Mouse (Mus musculus): Measurements from ENCODE around the gene Esf1. TPM values are rescaled to one million over a fixed set of nuclear protein-coding genes. Genes with fewer than 3 reads are reported as not detected.
"Not testable (repeated sequence)": the region's sequence is repeated elsewhere in the genome, so short reads cannot be mapped to it uniquely, and the experiment has no call there.

Gene Esf1
- polyA plus RNA-seq, 1 experiment from 2014 or later, result 20.4 TPM

- no peak overlapping the region for H3K27ac ChIP-seq (ENCODE audit: poor library complexity, severe bottlenecking)
- 72% methylated on average over 3 of the region's 3 CpGs for WGBS
- no peaks in the 10 kb centered on the region for H3K9me3 ChIP-seq (replicated peaks)
- no peak overlapping the region for H3K4me2 ChIP-seq
- H3K36me3 ChIP-seq, result peaks cover 38% of the 10 kb centered on the region
- no peaks in the 10 kb centered on the region for H3K4me1 ChIP-seq (replicated peaks)
- H3K9ac ChIP-seq, result no peak overlapping the region
- no peaks in the 10 kb centered on the region for H3K27me3 ChIP-seq (replicated peaks)
- H3K4me3 ChIP-seq, result no peak overlapping the region
- no peak for ATAC-seq (ENCODE audit: insufficient number of reproducible peaks, low FRiP score)
These were observed 11.1 kb downstream of the Esf1 start for GRCm38 (mm10) chr2:140159186-140159730.

DNA sequence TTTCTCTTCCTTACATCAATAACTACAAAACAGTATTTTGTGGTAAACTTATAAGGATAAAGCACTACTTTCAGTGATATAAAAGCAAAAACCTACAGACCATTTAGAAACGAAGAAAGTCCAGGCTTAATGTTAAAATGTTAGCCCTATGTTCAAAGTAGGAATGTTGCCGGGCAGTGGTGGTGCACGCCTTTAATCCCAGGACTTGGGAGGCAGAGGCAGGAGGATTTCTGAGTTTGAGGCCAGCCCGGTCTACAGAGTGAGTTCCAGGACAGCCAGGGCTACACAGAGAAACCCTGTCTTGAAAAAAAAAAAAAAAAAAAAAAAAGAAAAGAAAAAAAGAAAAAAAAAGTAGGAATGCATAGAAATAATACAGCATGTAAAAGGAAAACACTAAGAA, 18.6 kb downstream of the Esf1 start, which contains the start of gene Gm17374:
Gene Gm17374, plus strand, starts transcription at position 301 of the 400 bp plus-strand sequence.
- not testable (repeated sequence) for H3K9me3 ChIP-seq (replicated peaks); ATAC-seq (ENCODE audit: insufficient number of reproducible peaks, low FRiP score); H3K9ac ChIP-seq; H3K27ac ChIP-seq (ENCODE audit: poor library complexity, severe bottlenecking); H3K4me1 ChIP-seq (replicated peaks); H3K4me3 ChIP-seq; H3K4me2 ChIP-seq; H3K27me3 ChIP-seq (replicated peaks)
- H3K36me3 ChIP-seq, result peaks cover 39% of the 10 kb centered on the region
- WGBS, result 90% methylated on average over 4 of the region's 4 CpGs

DNA sequence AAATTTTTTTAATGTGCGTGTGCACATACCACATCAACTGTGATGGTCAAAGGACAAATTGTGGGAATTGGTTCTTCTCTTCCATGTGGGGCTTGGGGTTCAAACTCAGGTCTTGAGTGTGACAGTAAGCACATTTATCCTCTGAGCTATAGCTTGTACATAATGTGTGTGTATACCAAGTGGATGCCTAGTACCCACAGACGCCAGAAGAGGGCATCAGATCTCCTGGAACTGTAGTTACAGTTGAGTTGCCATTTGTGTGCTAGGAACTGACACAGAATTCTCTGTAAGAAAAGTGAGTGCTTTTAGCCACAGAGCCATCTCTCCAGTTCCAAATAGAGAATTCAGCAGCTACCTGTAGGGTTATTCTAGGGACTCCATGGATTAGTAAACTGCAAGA, 44.8 kb downstream of the Esf1 start:
- Histone ChIP-seq H3K4me2 (no peak overlapping the region), H3K27ac (ENCODE audit: poor library complexity, severe bottlenecking) (no peak overlapping the region), H3K27me3 (replicated peaks) (no peaks in the 10 kb centered on the region), H3K9me3 (replicated peaks) (no peaks in the 10 kb centered on the region), H3K36me3 (peaks cover 69% of the 10 kb centered on the region), H3K4me3 (no peak overlapping the region), H3K4me1 (replicated peaks) (no peaks in the 10 kb centered on the region), H3K9ac (no peak overlapping the region)
- WGBS, result 83% methylated on average over 2 of the region's 2 CpGs
- no peak for ATAC-seq (ENCODE audit: insufficient number of reproducible peaks, low FRiP score)

DNA sequence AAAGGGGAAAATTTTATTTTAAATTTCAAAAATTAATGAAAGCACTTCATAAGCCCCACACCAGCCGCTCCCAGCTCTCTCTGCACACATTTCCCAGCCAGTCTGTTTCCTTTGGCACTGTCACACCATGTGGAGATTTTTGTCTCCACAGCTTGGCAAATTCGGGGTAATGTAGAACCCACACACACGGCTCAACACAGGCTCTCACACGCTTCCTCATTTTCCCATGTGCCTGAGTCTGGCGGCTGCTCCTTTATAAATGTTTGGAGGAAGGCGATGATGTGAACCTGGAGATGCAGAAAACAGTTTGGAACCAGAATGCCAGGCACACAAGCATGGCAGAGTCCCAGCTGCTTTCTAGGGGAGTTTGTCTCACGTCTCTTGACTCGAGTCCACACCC, 56.5 kb downstream of the Esf1 start:
- Histone ChIP-seq H3K9ac (no peak overlapping the region), H3K27me3 (replicated peaks) (no peaks in the 10 kb centered on the region), H3K4me1 (replicated peaks) (no peaks in the 10 kb centered on the region), H3K4me2 (no peak overlapping the region), H3K36me3 (no peaks in the 10 kb centered on the region), H3K4me3 (no peak overlapping the region), H3K27ac (ENCODE audit: poor library complexity, severe bottlenecking) (no peak overlapping the region), H3K9me3 (replicated peaks) (no peaks in the 10 kb centered on the region)
- no peak for ATAC-seq (ENCODE audit: insufficient number of reproducible peaks, low FRiP score)
- WGBS, result 88% methylated on average over 8 of the region's 8 CpGs

GRCm38 (mm10) chr2:140108945-140109344, 61.4 kb downstream of the Esf1 start:
- no peak for ATAC-seq (ENCODE audit: insufficient number of reproducible peaks, low FRiP score)
- Histone ChIP-seq H3K4me1 (replicated peaks) (no peaks in the 10 kb centered on the region), H3K27me3 (replicated peaks) (no peaks in the 10 kb centered on the region), H3K9ac (no peak overlapping the region), H3K4me2 (no peak overlapping the region), H3K27ac (ENCODE audit: poor library complexity, severe bottlenecking) (no peak overlapping the region), H3K36me3 (no peaks in the 10 kb centered on the region), H3K4me3 (no peak overlapping the region), H3K9me3 (replicated peaks) (no peaks in the 10 kb centered on the region)
- 32% methylated on average over 1 of the region's 1 CpGs for WGBS

DNA sequence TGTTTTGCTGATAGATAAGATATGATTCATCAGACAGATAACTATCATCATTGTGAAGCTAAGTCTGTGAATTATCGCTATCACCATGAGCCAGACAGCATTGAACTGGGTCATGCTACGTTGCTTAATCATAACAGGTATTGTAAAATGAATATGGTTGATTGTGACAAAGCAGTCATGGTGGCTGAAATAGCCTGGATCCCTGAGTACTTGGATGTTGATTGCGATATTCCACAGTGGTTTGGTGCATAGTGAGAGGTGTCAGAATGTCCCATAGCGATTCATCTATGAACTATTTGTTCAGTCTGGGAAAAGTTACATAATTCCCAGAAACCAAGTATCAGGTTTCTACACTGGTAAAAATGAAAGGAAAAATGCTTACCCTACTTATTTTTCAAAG, 62.7 kb downstream of the Esf1 start:
- no peaks in the 10 kb centered on the region for H3K36me3 ChIP-seq
- no peak overlapping the region for H3K4me2 ChIP-seq
- no peak for ATAC-seq (ENCODE audit: insufficient number of reproducible peaks, low FRiP score)
- no peak overlapping the region for H3K9ac ChIP-seq
- H3K4me3 ChIP-seq, result no peak overlapping the region
- H3K4me1 ChIP-seq (replicated peaks), result no peaks in the 10 kb centered on the region
- H3K27ac ChIP-seq (ENCODE audit: poor library complexity, severe bottlenecking), result no peak overlapping the region
- WGBS, result 84% methylated on average over 4 of the region's 4 CpGs
- no peaks in the 10 kb centered on the region for H3K9me3 ChIP-seq (replicated peaks)
- no peaks in the 10 kb centered on the region for H3K27me3 ChIP-seq (replicated peaks)

- Histone ChIP-seq H3K4me3 (no peak overlapping the region), H3K27me3 (replicated peaks) (no peaks in the 10 kb centered on the region), H3K9me3 (replicated peaks) (no peaks in the 10 kb centered on the region), H3K4me2 (no peak overlapping the region), H3K36me3 (no peaks in the 10 kb centered on the region), H3K27ac (ENCODE audit: poor library complexity, severe bottlenecking) (no peak overlapping the region), H3K4me1 (replicated peaks) (no peaks in the 10 kb centered on the region), H3K9ac (no peak overlapping the region)
- WGBS, result 49% methylated on average over 3 of the region's 3 CpGs
- ATAC-seq (ENCODE audit: insufficient number of reproducible peaks, low FRiP score), result no peak
These were observed 65.4 kb downstream of the Esf1 start for GRCm38 (mm10) chr2:140104951-140105350.

- H3K27ac ChIP-seq (ENCODE audit: poor library complexity, severe bottlenecking), result no peak overlapping the region
- 0 out of 2 replicates have a peak, but pooled peaks cover 3% of the 10 kb centered on the region for H3K9me3 ChIP-seq (replicated peaks)
- H3K4me2 ChIP-seq, result no peak overlapping the region
- no peak overlapping the region for H3K9ac ChIP-seq
- H3K27me3 ChIP-seq (replicated peaks), result no peaks in the 10 kb centered on the region
- H3K36me3 ChIP-seq, result no peaks in the 10 kb centered on the region
- 86% methylated on average over 3 of the region's 3 CpGs for WGBS
- no peaks in the 10 kb centered on the region for H3K4me1 ChIP-seq (replicated peaks)
- H3K4me3 ChIP-seq, result no peak overlapping the region
- ATAC-seq (ENCODE audit: insufficient number of reproducible peaks, low FRiP score), result no peak
These were observed 69.6 kb downstream of the Esf1 start for GRCm38 (mm10) chr2:140100551-140101474.

DNA sequence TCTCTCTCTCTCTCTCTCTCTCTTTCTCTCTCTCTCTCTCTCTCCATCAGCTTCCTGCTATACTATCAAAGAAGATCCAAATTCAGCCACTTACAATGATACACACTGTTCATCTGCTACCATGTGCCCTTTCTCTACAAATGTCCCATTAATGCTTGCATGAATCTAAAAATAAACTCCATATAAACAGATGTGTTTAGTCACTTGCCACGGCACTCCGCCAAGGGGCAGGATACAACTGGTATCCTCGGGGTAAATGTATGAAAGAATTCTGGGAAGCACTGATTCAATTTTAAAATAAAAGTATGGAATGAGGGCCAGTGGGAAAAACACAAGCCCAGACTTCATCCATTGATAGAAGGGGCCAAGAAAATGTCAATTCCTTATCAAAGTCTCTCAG, 70.4 kb downstream of the Esf1 start:
- no peaks in the 10 kb centered on the region for H3K27me3 ChIP-seq (replicated peaks)
- no peak overlapping the region for H3K4me2 ChIP-seq
- H3K9ac ChIP-seq, result no peak overlapping the region
- H3K27ac ChIP-seq (ENCODE audit: poor library complexity, severe bottlenecking), result no peak overlapping the region
- 76% methylated on average over 3 of the region's 3 CpGs for WGBS
- no peaks in the 10 kb centered on the region for H3K4me1 ChIP-seq (replicated peaks)
- ATAC-seq (ENCODE audit: insufficient number of reproducible peaks, low FRiP score), result no peak
- no peak overlapping the region for H3K4me3 ChIP-seq
- H3K9me3 ChIP-seq (replicated peaks), result 0 out of 2 replicates have a peak, but pooled peaks cover 4% of the 10 kb centered on the region
- no peaks in the 10 kb centered on the region for H3K36me3 ChIP-seq

DNA sequence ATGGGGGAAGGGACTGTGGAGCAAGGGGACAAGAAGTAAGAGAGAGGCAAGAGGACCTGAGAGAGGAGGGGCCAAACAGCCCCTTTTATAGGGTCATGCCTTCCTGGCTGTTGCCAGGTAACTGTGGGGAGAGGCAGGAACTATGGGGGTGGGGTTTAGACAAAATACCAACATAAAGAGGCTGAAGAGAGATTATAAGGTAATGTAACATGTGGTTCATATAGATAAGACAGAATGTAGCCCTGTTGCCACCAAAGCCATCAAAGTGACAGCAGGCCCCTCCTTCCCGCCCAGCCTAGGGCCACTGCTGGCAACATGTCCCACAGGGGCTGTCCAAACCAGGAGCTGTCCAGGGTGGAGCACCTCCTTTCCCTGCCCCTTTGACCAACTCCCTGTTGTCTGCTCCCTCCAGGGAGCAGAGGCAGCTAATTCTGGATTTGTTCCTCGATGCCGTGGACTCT, 73.2 kb downstream of the Esf1 start:
- Histone ChIP-seq H3K9ac (no peak overlapping the region), H3K27me3 (replicated peaks) (no peaks in the 10 kb centered on the region), H3K36me3 (no peaks in the 10 kb centered on the region), H3K9me3 (replicated peaks) (0 out of 2 replicates have a peak, but pooled peaks cover 4% of the 10 kb centered on the region), H3K4me3 (no peak overlapping the region), H3K4me1 (replicated peaks) (no peaks in the 10 kb centered on the region), H3K4me2 (no peak overlapping the region), H3K27ac (ENCODE audit: poor library complexity, severe bottlenecking) (no peak overlapping the region)
- peak; percentile 89 for ATAC-seq (ENCODE audit: insufficient number of reproducible peaks, low FRiP score)
- 67% methylated on average over 3 of the region's 3 CpGs for WGBS

DNA sequence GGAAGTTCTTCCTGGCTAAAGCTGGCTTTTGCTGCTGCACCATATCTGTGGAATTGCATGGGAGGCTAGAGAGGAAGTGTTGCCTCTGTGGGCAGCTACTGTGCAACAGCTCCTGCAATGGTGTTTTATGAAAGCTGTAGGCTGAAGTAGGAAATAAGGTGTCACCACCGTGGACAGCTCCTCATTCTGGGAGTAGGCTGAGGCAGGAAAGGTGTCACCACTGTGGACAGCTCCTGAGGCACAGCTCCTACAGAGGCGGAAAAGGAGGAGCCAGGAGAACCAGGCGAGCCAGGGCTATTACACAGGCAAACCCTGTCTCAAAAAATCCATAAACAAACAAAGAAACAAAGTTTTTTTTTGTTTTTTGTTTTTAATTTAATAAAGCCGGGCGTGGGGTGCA, 74.3 kb downstream of the Esf1 start:
- H3K27me3 ChIP-seq (replicated peaks), result no peaks in the 10 kb centered on the region
- ATAC-seq (ENCODE audit: insufficient number of reproducible peaks, low FRiP score), result no peak
- no peak overlapping the region for H3K4me2 ChIP-seq
- H3K9me3 ChIP-seq (replicated peaks), result 0 out of 2 replicates have a peak, but pooled peaks cover 4% of the 10 kb centered on the region
- H3K27ac ChIP-seq (ENCODE audit: poor library complexity, severe bottlenecking), result no peak overlapping the region
- no peak overlapping the region for H3K9ac ChIP-seq
- WGBS, result 87% methylated on average over 5 of the region's 5 CpGs
- no peaks in the 10 kb centered on the region for H3K4me1 ChIP-seq (replicated peaks)
- no peaks in the 10 kb centered on the region for H3K36me3 ChIP-seq
- no peak overlapping the region for H3K4me3 ChIP-seq

Data from heart, embryonic 12.5 days (tissue).